Mouse (Mus musculus): ENCODE results near the gene Arid1b.

DNA sequence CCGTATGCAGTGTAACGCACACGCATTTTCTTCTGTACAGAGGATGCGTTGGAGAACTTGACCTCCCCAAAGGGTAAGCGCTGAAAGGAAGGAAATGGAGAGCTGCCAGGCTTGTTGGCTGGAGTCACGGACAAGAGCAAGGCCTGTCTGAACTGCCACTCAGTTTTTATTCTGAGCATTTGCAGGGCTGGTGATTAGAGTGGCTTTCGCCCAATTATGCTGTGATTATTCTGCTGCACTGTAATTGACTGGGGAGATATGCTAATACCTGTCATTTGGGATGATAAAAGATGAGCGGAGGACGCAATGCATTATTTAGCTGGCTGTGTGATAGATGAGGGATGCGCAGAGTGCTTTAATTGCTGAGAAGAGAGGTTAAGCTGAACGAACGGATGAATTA lies 218.0 kb downstream of the Arid1b start:
- no peak for TF ChIP-seq CTCF (IDR thresholded peaks at IDR 0.05; ENCODE audit: borderline replicate concordance, extremely low read depth, insufficient read depth, insufficient read length)
- TF ChIP-seq POLR2A (IDR thresholded peaks at IDR 0.05; ENCODE audit: borderline replicate concordance, extremely low read depth, insufficient read depth, insufficient read length, poor library complexity, severe bottlenecking), result no peak
